Mouse (Mus musculus) skeletal muscle tissue, postnatal 0 days (tissue): Measurements from ENCODE around the gene Sept5. TPM values are rescaled to one million over a fixed set of nuclear protein-coding genes. Genes with fewer than 3 reads are reported as not detected.

Experiments
- polyA plus RNA-seq: library from polyadenylated mRNA; unstranded; fragments of >200 nt; fragmentation: Nextera tagmentation; extraction: Ambion mirVana; gene quantifications from 2 replicates; pipeline ENCODE4 v1.2.1, GENCODE M21; 2015

Sept5 gene
- polyA plus RNA-seq: 2.4 and 5.8 TPM in 2 replicates

GRCm38 (mm10) chr16:18629390-18630231, at the start of gene Sept5:
Sept5 (minus strand) TSS chr16:18629954.

GRCm38 (mm10) chr16:18626376-18626878, 3.3 kb downstream of the Sept5 start, which contains the start of gene Gm49601:
Gm49601 (minus strand) TSS chr16:18626427.

GRCm38 (mm10) chr16:18622019-18622418, 7.7 kb downstream of the Sept5 start, which contains the start of gene Gp1bb:
Gp1bb (minus strand) TSS chr16:18622403.

GRCm38 (mm10) chr16:18589804-18590790, 39.7 kb downstream of the Sept5 start, which contains the start of gene Tbx1:
Tbx1 (minus strand) TSS chr16:18590671.

Other genes starting within 250 kb of the Sept5 start
- gene Txnrd2, start 203.6 kb downstream of the Sept5 start, polyA plus RNA-seq: 19.4 and 20.9 TPM in 2 replicates
- gene Comt, start 203.1 kb downstream of the Sept5 start, polyA plus RNA-seq: 111 and 116 TPM in 2 replicates
- gene Gnb1l, start 131.2 kb downstream of the Sept5 start, polyA plus RNA-seq: 4.8 and 6.1 TPM in 2 replicates
- 0.93 and 1.5 TPM in 2 replicates for gene Rtl10, start 131.1 kb downstream of the Sept5 start, polyA plus RNA-seq
- gene Tbx1, start 39.3 kb downstream of the Sept5 start, polyA plus RNA-seq: 7.9 and 8.3 TPM in 2 replicates
- gene Gp1bb, start 7.6 kb downstream of the Sept5 start, polyA plus RNA-seq: 0.12 TPM in 1 of 2 replicates, not detected in the other
- 0.27 and 0.34 TPM in 2 replicates for gene Gm49601, start 3.5 kb downstream of the Sept5 start, polyA plus RNA-seq
- 77.3 and 87.5 TPM in 2 replicates for gene Cldn5, start 146.9 kb upstream of the Sept5 start, polyA plus RNA-seq
- 47.0 and 52.0 TPM in 2 replicates for gene Ufd1, start 181.8 kb upstream of the Sept5 start, polyA plus RNA-seq
- gene Cdc45, start 182.0 kb upstream of the Sept5 start, polyA plus RNA-seq: 7.6 and 8.9 TPM in 2 replicates
- 24.1 and 24.2 TPM in 2 replicates for gene 2510002D24Rik, start 206.6 kb upstream of the Sept5 start, polyA plus RNA-seq
- not detected in 2 replicates for gene Gm28539, start 206.6 kb upstream of the Sept5 start, polyA plus RNA-seq
- gene Mrpl40, start 246.9 kb upstream of the Sept5 start, polyA plus RNA-seq: 65.0 and 71.9 TPM in 2 replicates
- gene Hira, start 247.1 kb upstream of the Sept5 start, polyA plus RNA-seq: 5.8 and 6.0 TPM in 2 replicates